Comparison of ENCODE assay signal across 30 mouse cellular contexts in the genomic region with DNA sequence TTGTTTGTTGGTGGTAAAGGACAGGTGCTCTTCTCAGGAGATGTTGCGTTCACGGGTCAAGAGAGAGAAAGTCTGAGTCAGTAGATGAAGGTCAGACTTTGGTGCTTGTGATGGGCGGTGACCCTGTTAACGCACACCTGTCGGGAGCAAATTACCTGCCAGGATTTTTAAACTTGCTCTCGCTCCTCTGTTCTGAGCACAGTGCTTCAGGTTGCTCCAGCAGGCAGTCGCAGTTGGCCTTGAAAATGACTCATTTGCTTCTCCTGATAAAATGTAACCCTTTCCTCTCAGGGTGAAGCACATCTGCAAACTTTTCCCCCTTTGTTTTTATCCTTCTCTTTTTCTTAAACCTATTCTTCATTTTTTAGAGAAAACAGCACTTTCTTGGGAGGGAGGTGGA.
DNase-seq lines count a peak whose midpoint lies in the region; ATAC-seq and TF ChIP-seq lines count a peak whose summit lies in the region.
"Had no signal": no experiment of that assay in that cellular context is flagged by ENCODE, and none has a peak within 500 bp of the region (broad histone marks: within the 10 kb centered on the region; RNA-seq: fewer than 3 reads in every experiment).

No protein-coding gene starts in this region.

- no peaks in the 10 kb centered on the region for H3K9me3 ChIP-seq in intestine, embryonic 15.5 days
- no peaks in the 10 kb centered on the region for H3K9me3 ChIP-seq in intestine, postnatal 0 days (ENCODE audit: control insufficient read depth)
- H3K9me3 ChIP-seq in MEL (replicated peaks; ENCODE audit: insufficient read depth, low read length) = no peaks in the 10 kb centered on the region
- H3K9me3 ChIP-seq in liver, postnatal 0 days (ENCODE audit: low read length) = no peaks in the 10 kb centered on the region
- H3K9me3 ChIP-seq: embryonic facial prominence, embryonic 12.5 days; embryonic facial prominence, embryonic 15.5 days; forebrain, embryonic 12.5 days; forebrain, embryonic 15.5 days; G1E; heart, embryonic 15.5 days; hindbrain, embryonic 10.5 days; hindbrain, embryonic 13.5 days had no signal

- no peaks in the 10 kb centered on the region for H3K27me3 ChIP-seq in intestine, embryonic 15.5 days (replicated peaks)
- H3K27me3 ChIP-seq in intestine, postnatal 0 days (replicated peaks; ENCODE audit: control insufficient read depth, insufficient read depth, low read length) = no peaks in the 10 kb centered on the region
- H3K27me3 ChIP-seq in MEL (ENCODE audit: control insufficient read depth in 1 of 2, insufficient read depth in 2 of 2, low read length in 2 of 2) = no peaks in the 10 kb centered on the region
- H3K27me3 ChIP-seq in liver, postnatal 0 days (ENCODE audit: insufficient read depth, low read length) = no peaks in the 10 kb centered on the region
- H3K27me3 ChIP-seq: CH12.LX; embryonic facial prominence, embryonic 12.5 days; embryonic facial prominence, embryonic 15.5 days; forebrain, embryonic 12.5 days; forebrain, embryonic 15.5 days; heart, embryonic 15.5 days; hindbrain, embryonic 13.5 days had no signal

- no peaks in the 10 kb centered on the region for H3K36me3 ChIP-seq in intestine, embryonic 15.5 days
- H3K36me3 ChIP-seq in intestine, postnatal 0 days (ENCODE audit: control insufficient read depth, insufficient read depth) = no peaks in the 10 kb centered on the region
- H3K36me3 ChIP-seq in MEL (ENCODE audit: control insufficient read depth in 1 of 2, insufficient read depth in 2 of 2, low read length in 2 of 2) = no peaks in the 10 kb centered on the region
- H3K36me3 ChIP-seq in liver, postnatal 0 days (replicated peaks; ENCODE audit: insufficient read depth, low read length) = 0 out of 2 replicates have a peak, but pooled peaks cover 4% of the 10 kb centered on the region
- H3K36me3 ChIP-seq: embryonic facial prominence, embryonic 12.5 days; embryonic facial prominence, embryonic 15.5 days; forebrain, embryonic 12.5 days; forebrain, embryonic 15.5 days; heart, embryonic 15.5 days; hindbrain, embryonic 10.5 days; hindbrain, embryonic 13.5 days had no signal

- WGBS in intestine, embryonic 15.5 days = 51% methylated on average over 7 of the region's 7 CpGs
- 38% methylated on average over 7 of the region's 7 CpGs for WGBS in intestine, postnatal 0 days
- 66% methylated on average over 7 of the region's 7 CpGs for WGBS in liver, postnatal 0 days (ENCODE audit: insufficient replicate concordance)

- H3K9ac ChIP-seq in intestine, embryonic 15.5 days = no peak overlapping the region
- H3K9ac ChIP-seq in intestine, postnatal 0 days (ENCODE audit: low read depth, low read length) = no peak overlapping the region; the same call in 1 of the 2 replicates
- H3K9ac ChIP-seq in MEL (ENCODE audit: control insufficient read depth, low read depth, low read length, poor library complexity, severe bottlenecking) = no peak overlapping the region
- H3K9ac ChIP-seq in liver, postnatal 0 days (replicated peaks) = no peak overlapping the region
- H3K9ac ChIP-seq: embryonic facial prominence, embryonic 12.5 days; embryonic facial prominence, embryonic 15.5 days; forebrain, embryonic 12.5 days; forebrain, embryonic 15.5 days; heart, embryonic 15.5 days; hindbrain, embryonic 13.5 days had no signal

- TF ChIP-seq RAD21 in MEL (IDR thresholded peaks at IDR 0.05; ENCODE audit: low read depth, low read length) = no peak

- H3K79me2 ChIP-seq in MEL (ENCODE audit: control insufficient read depth, insufficient read depth, low read length, poor library complexity) = no peaks in the 10 kb centered on the region

- H3K27ac ChIP-seq in intestine, embryonic 15.5 days = no peak overlapping the region
- no peak overlapping the region for H3K27ac ChIP-seq in intestine, postnatal 0 days (ENCODE audit: low read depth, low read length)
- H3K27ac ChIP-seq in MEL (ENCODE audit: control insufficient read depth, low read depth, low read length) = no peak overlapping the region
- no peak overlapping the region for H3K27ac ChIP-seq in liver, postnatal 0 days (ENCODE audit: low read depth)
- H3K27ac ChIP-seq: embryonic facial prominence, embryonic 12.5 days; embryonic facial prominence, embryonic 15.5 days; forebrain, embryonic 12.5 days; forebrain, embryonic 15.5 days; heart, embryonic 15.5 days; hindbrain, embryonic 10.5 days; hindbrain, embryonic 13.5 days had no signal

- peak; percentile 83 for ATAC-seq in intestine, embryonic 15.5 days
- no peak for ATAC-seq in intestine, postnatal 0 days
- ATAC-seq in liver, postnatal 0 days = no peak
- ATAC-seq: forebrain, embryonic 15.5 days; hindbrain, embryonic 16.5 days had no signal

- TF ChIP-seq CTCF in intestine, postnatal 0 days (IDR thresholded peaks at IDR 0.05; ENCODE audit: low read depth) = no peak
- TF ChIP-seq CTCF in MEL (IDR thresholded peaks at IDR 0.05 in 2 of 3, conservative IDR thresholded peaks at IDR 0.05 in 1 of 3; ENCODE audit: control insufficient read depth in 1 of 3, insufficient read depth in 1 of 3, low read depth in 2 of 3, low read length in 3 of 3, poor library complexity in 1 of 3, severe bottlenecking in 1 of 3) = no peak
- TF ChIP-seq CTCF in liver, postnatal 0 days (IDR thresholded peaks at IDR 0.05; ENCODE audit: low read depth) = no peak

- TF ChIP-seq EP300 in MEL (IDR thresholded peaks at IDR 0.05; ENCODE audit: low read depth in 1 of 2, low read length in 2 of 2) = 0 out of 4 replicates have a peak, but pooled peaks of 1 of the 2 experiments have one; percentile 11
- no peak for TF ChIP-seq EP300 in liver, postnatal 0 days (IDR thresholded peaks at IDR 0.05; ENCODE audit: low read depth)

- DNase-seq in adrenal gland, adult 2 months = peak; percentile 34
- no peak for DNase-seq in adrenal gland, postnatal 25 days
- no peak for DNase-seq in MEL (ENCODE audit: low read depth, low spot score)
- peak; percentile 48 for DNase-seq in adrenal gland, postnatal 14 days
- no peak for DNase-seq in liver, postnatal 0 days
- no peak for DNase-seq in urinary bladder, adult 18-20 months (ENCODE audit: low spot score in 2 of 2)
- DNase-seq: B cell, adult 2 months; cerebellum, adult 11 months; cerebellum, adult 2 months; cerebellum, adult 9-11 months; cerebellum, postnatal 25 days; gastrocnemius, postnatal 10 days; gastrocnemius, postnatal 36 days; heart, postnatal 10 days; heart, postnatal 36 days; kidney, adult 11 months; kidney, adult 8-10 months had no signal

- H3K4me1 ChIP-seq in intestine, embryonic 15.5 days (replicated peaks) = no peaks in the 10 kb centered on the region
- H3K4me1 ChIP-seq in intestine, postnatal 0 days (replicated peaks; ENCODE audit: control insufficient read depth, insufficient read depth, low read length) = no peaks in the 10 kb centered on the region
- no peaks in the 10 kb centered on the region for H3K4me1 ChIP-seq in MEL (ENCODE audit: control insufficient read depth in 1 of 2, insufficient read depth in 2 of 2, low read length in 2 of 2)
- H3K4me1 ChIP-seq in liver, postnatal 0 days (ENCODE audit: insufficient read depth) = no peaks in the 10 kb centered on the region
- H3K4me1 ChIP-seq: embryonic facial prominence, embryonic 15.5 days; forebrain, embryonic 12.5 days; forebrain, embryonic 15.5 days; hindbrain, embryonic 10.5 days; hindbrain, embryonic 13.5 days had no signal

- no peak for TF ChIP-seq POLR2A in MEL (IDR thresholded peaks at IDR 0.05; ENCODE audit: control insufficient read depth in 1 of 2, insufficient read depth in 1 of 2, low read depth in 1 of 2, low read length in 2 of 2, poor library complexity in 1 of 2)

- H3K4me2 ChIP-seq in intestine, embryonic 15.5 days (replicated peaks) = no peak overlapping the region
- no peak overlapping the region for H3K4me2 ChIP-seq in intestine, postnatal 0 days (replicated peaks; ENCODE audit: low read depth)
- H3K4me2 ChIP-seq in liver, postnatal 0 days (ENCODE audit: low read depth, low read length) = no peak overlapping the region
- H3K4me2 ChIP-seq: embryonic facial prominence, embryonic 12.5 days; embryonic facial prominence, embryonic 15.5 days; forebrain, embryonic 12.5 days; forebrain, embryonic 15.5 days; heart, embryonic 11.5 days; heart, embryonic 15.5 days; hindbrain, embryonic 13.5 days had no signal

- H3K4me3 ChIP-seq in intestine, embryonic 15.5 days (replicated peaks) = no peak overlapping the region
- H3K4me3 ChIP-seq in intestine, postnatal 0 days (ENCODE audit: low read depth, low read length) = no peak overlapping the region
- no peak overlapping the region for H3K4me3 ChIP-seq in MEL (ENCODE audit: control insufficient read depth in 1 of 2, insufficient read depth in 1 of 2, low read depth in 2 of 2, low read length in 2 of 2)
- H3K4me3 ChIP-seq in liver, postnatal 0 days (ENCODE audit: low read depth, low read length) = no peak overlapping the region
- H3K4me3 ChIP-seq: embryonic facial prominence, embryonic 12.5 days; embryonic facial prominence, embryonic 15.5 days; forebrain, embryonic 12.5 days; forebrain, embryonic 15.5 days; heart, embryonic 15.5 days; hindbrain, embryonic 10.5 days; hindbrain, embryonic 13.5 days had no signal

TF ChIP-seq in MEL, 35 proteins besides CTCF, POLR2A, EP300 and RAD21:
- TF ChIP-seq GATA1 (IDR thresholded peaks at IDR 0.05; ENCODE audit: low read depth, low read length) (peak; percentile 31; the same call in 1 of the 2 replicates), TBP (IDR thresholded peaks at IDR 0.05; ENCODE audit: low read depth, low read length) (no peak), USF2 (IDR thresholded peaks at IDR 0.05; ENCODE audit: borderline replicate concordance in 1 of 2, insufficient read depth in 1 of 2, low read depth in 1 of 2, low read length in 2 of 2) (no peak)

Comparison
In these comparisons a context has a peak if more than half of its experiments do, and no peak if none do; other contexts are left out.
1. DNase-seq: peak in adrenal gland, adult 2 months (single experiment) and adrenal gland, postnatal 14 days (single experiment); none in adrenal gland, postnatal 25 days (single experiment), MEL (single experiment), liver, postnatal 0 days (single experiment) and urinary bladder, adult 18-20 months (0 of 2).